ENCODE assay signal across 9 mouse cellular contexts in the genomic region with DNA sequence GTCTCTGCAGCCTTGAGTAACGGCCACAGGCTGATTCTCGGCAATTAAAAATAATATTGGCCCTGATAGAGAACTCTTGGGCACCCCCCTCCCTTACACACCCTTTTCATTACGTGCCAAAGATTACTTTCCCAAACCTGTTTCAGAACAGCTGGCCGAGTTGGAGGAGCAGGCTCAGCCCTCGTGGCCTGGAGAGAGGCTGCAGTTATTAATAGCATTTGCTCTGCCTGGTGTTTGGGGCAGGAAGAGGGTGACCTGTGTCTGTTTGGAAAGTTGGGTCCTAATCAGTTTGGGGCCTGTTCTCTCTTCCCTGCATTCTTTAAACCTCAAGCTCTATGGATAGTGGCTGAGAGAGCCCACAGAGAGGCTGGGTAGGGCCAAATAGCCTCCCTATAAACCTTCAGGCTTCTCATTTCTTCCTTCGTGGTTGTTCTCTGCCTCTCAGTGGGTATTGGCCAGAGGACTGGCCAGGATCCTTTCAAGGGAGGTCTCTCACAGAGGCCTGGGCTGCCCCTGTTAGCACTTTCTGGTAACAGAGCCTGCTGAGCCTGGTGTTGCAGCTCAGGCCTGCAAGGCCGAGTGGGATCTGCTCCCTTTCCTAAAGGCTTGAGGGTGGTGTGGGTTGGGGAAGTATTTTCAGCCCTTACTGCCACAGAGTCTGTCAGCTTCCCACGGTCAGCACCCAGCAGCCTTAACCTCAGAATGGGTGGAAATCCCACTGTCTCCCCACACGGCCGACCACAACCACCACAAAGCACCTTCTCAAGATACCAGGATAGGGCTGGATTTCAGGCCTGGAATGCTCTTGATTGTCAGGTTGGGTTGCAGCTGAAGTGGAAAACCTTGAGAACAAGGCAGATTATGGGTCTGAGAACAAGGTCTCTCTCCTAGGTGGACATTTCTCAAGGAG.
DNase-seq lines count a peak whose midpoint lies in the region; ATAC-seq lines count a peak whose summit lies in the region.
"Had no signal": no experiment of that assay in that cellular context is flagged by ENCODE, and none has a peak within 500 bp of the region (broad histone marks: within the 10 kb centered on the region; RNA-seq: fewer than 3 reads in every experiment).

No protein-coding gene starts in this region.

- no peaks in the 10 kb centered on the region for H3K9me3 ChIP-seq in forebrain, embryonic 10.5 days
- no peaks in the 10 kb centered on the region for H3K9me3 ChIP-seq in forebrain, embryonic 16.5 days (ENCODE audit: control insufficient read depth, low read length)
- H3K9me3 ChIP-seq in forebrain, embryonic 14.5 days (replicated peaks; ENCODE audit: control insufficient read depth, low read length), result no peaks in the 10 kb centered on the region
- H3K9me3 ChIP-seq in hindbrain, embryonic 10.5 days, result no peaks in the 10 kb centered on the region
- H3K9me3 ChIP-seq in limb, embryonic 15.5 days, result no peaks in the 10 kb centered on the region

- no peak overlapping the region for H3K4me2 ChIP-seq in forebrain, embryonic 16.5 days (ENCODE audit: low read length)
- H3K4me2 ChIP-seq in forebrain, embryonic 14.5 days (ENCODE audit: low read length), result no peak overlapping the region
- no peak overlapping the region for H3K4me2 ChIP-seq in limb, embryonic 15.5 days

- H3K36me3 ChIP-seq in forebrain, embryonic 10.5 days (replicated peaks), result no peaks in the 10 kb centered on the region
- no peaks in the 10 kb centered on the region for H3K36me3 ChIP-seq in forebrain, embryonic 16.5 days (ENCODE audit: control insufficient read depth, insufficient read depth)
- H3K36me3 ChIP-seq in forebrain, embryonic 14.5 days (ENCODE audit: control insufficient read depth, insufficient read depth, low read length), result no peaks in the 10 kb centered on the region
- H3K36me3 ChIP-seq in hindbrain, embryonic 10.5 days, result no peaks in the 10 kb centered on the region
- no peaks in the 10 kb centered on the region for H3K36me3 ChIP-seq in limb, embryonic 15.5 days

- no peaks in the 10 kb centered on the region for H3K27me3 ChIP-seq in forebrain, embryonic 10.5 days (ENCODE audit: poor library complexity, severe bottlenecking)
- H3K27me3 ChIP-seq in forebrain, embryonic 16.5 days (replicated peaks; ENCODE audit: control insufficient read depth, insufficient read depth, low read length), result no peaks in the 10 kb centered on the region
- H3K27me3 ChIP-seq in forebrain, embryonic 14.5 days (replicated peaks; ENCODE audit: control insufficient read depth, insufficient read depth, low read length), result no peaks in the 10 kb centered on the region
- H3K27me3 ChIP-seq in hindbrain, embryonic 10.5 days (ENCODE audit: insufficient read depth, poor library complexity, severe bottlenecking), result peaks cover 4% of the 10 kb centered on the region; the same call in 1 of the 2 replicates
- H3K27me3 ChIP-seq in limb, embryonic 15.5 days, result no peaks in the 10 kb centered on the region

- DNase-seq in forebrain, embryonic 10.5 days (ENCODE audit: extremely low spot score, low spot score), result no peak
- DNase-seq in forebrain, embryonic 14.5 days (ENCODE audit: low spot score), result peak; percentile 31
- no peak for DNase-seq in hindbrain, embryonic 10.5 days (ENCODE audit: low spot score)
- peak; percentile 55 for DNase-seq in ovary, postnatal 36 days (ENCODE audit: low spot score)
- no peak for DNase-seq in frontal cortex, postnatal 14 days (ENCODE audit: low spot score in 2 of 2)

- H3K4me3 ChIP-seq in forebrain, embryonic 10.5 days, result no peak overlapping the region
- H3K4me3 ChIP-seq in forebrain, embryonic 16.5 days (replicated peaks; ENCODE audit: low read length), result no peak overlapping the region
- H3K4me3 ChIP-seq in forebrain, embryonic 14.5 days (ENCODE audit: low read depth, low read length), result no peak overlapping the region
- H3K4me3 ChIP-seq in hindbrain, embryonic 10.5 days, result no peak overlapping the region
- H3K4me3 ChIP-seq in limb, embryonic 15.5 days, result no peak overlapping the region
- H3K4me3 ChIP-seq: erythroblast, embryonic 14.5 days had no signal

- peaks cover 77% of the 10 kb centered on the region for H3K4me1 ChIP-seq in forebrain, embryonic 10.5 days
- H3K4me1 ChIP-seq in forebrain, embryonic 16.5 days (replicated peaks; ENCODE audit: control insufficient read depth, insufficient read depth, low read length), result peaks cover 8% of the 10 kb centered on the region
- peaks cover 10% of the 10 kb centered on the region for H3K4me1 ChIP-seq in forebrain, embryonic 14.5 days (ENCODE audit: control insufficient read depth, insufficient read depth, low read length)
- peaks cover 71% of the 10 kb centered on the region for H3K4me1 ChIP-seq in hindbrain, embryonic 10.5 days (replicated peaks)
- peaks cover 49% of the 10 kb centered on the region for H3K4me1 ChIP-seq in limb, embryonic 15.5 days

- no peak for ATAC-seq in forebrain, embryonic 16.5 days
- ATAC-seq in forebrain, embryonic 14.5 days, result no peak
- peak; percentile 77 for ATAC-seq in limb, embryonic 15.5 days (ENCODE audit: insufficient number of reproducible peaks, low FRiP score, low TSS enrichment, low read depth)
- no peak for ATAC-seq in megakaryocyte, adult 5-6 weeks (ENCODE audit: poor library complexity, severe bottlenecking)

- H3K27ac ChIP-seq in forebrain, embryonic 10.5 days, result peak overlapping the region; percentile 84
- no peak overlapping the region for H3K27ac ChIP-seq in forebrain, embryonic 16.5 days (ENCODE audit: low read length)
- H3K27ac ChIP-seq in forebrain, embryonic 14.5 days (ENCODE audit: low read depth, low read length), result peak overlapping the region; percentile 49; the same call in 1 of the 2 replicates
- H3K27ac ChIP-seq in hindbrain, embryonic 10.5 days, result peak overlapping the region; percentile 85
- peak overlapping the region; percentile 94 for H3K27ac ChIP-seq in limb, embryonic 15.5 days

- 68% methylated on average over 10 of the region's 10 CpGs for WGBS in forebrain, embryonic 10.5 days
- WGBS in forebrain, embryonic 16.5 days, result 56% methylated on average over 10 of the region's 10 CpGs
- 56% methylated on average over 10 of the region's 10 CpGs for WGBS in forebrain, embryonic 14.5 days
- 69% methylated on average over 10 of the region's 10 CpGs for WGBS in hindbrain, embryonic 10.5 days
- 32% methylated on average over 10 of the region's 10 CpGs for WGBS in limb, embryonic 15.5 days

- H3K9ac ChIP-seq in forebrain, embryonic 16.5 days (replicated peaks; ENCODE audit: low read depth, low read length), result no peak overlapping the region
- H3K9ac ChIP-seq in forebrain, embryonic 14.5 days (ENCODE audit: low read length), result no peak overlapping the region
- no peak overlapping the region for H3K9ac ChIP-seq in limb, embryonic 15.5 days

Comparison
In these comparisons a context has a peak if more than half of its experiments do, and no peak if none do; other contexts are left out.
1. DNase-seq: peak in forebrain, embryonic 14.5 days (single experiment) and ovary, postnatal 36 days (single experiment); none in forebrain, embryonic 10.5 days (single experiment), hindbrain, embryonic 10.5 days (single experiment) and frontal cortex, postnatal 14 days (0 of 2).